Mouse (Mus musculus): ENCODE measurements around the gene Lzic.

DNA sequence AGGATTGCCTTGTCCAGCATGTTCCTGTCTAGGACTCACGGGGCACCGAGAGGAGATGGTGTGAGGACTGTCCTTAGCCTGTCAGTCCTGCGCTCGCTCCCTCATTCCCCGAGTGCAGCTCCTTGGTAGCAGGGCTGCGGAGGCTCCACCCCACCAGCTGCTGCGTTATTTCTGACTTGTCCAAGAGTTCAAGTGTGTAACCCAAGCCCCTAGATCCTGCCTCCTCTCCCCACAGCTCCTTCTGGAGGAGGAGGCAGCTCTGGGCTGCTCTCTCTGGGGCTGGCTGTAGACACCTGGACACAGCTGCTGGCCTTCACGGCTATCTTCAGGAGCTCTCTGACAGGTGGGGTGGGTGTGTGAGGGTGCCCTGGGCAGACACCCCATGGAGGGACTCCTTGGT lies 59.9 kb downstream of the Lzic start:
- TF ChIP-seq CTCF (IDR thresholded peaks at IDR 0.05; ENCODE audit: control insufficient read depth, insufficient read depth, insufficient replicate concordance, low read depth, low read length), result no peak
- TF ChIP-seq POLR2A (IDR thresholded peaks at IDR 0.05; ENCODE audit: control insufficient read depth, low read depth, low read length), result no peak

Data from testis, adult 2 months (tissue).